Mouse (Mus musculus): ENCODE measurements around the gene Ugt1a9.
"Not testable (repeated sequence)": the region's sequence is repeated elsewhere in the genome, so short reads cannot be mapped to it uniquely, and the experiment has no call there.

The Ugt1a9 gene

DNA sequence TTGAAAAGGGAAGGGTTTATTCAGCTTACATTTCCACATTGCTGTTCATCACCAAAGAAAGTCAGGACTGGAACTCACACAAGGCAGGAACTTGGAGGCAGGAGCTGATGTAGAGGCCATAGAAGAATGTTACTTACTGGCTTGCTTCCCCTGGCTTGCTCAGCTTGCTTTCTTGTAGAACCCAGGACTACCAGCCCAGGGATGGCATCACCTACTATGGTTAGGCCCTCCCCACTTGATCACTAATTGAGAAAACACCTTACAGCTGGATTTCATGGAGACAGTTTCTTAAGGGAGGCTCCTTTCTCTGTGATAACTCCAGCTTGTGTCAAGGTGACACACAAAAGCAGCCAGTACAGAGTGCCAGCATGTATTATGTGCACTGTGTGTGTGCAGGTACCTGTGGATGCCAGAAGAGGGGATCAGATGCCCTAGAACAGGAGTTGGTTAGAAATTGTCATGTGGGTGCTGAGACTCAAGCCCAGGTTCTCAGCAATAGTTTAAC, 152.5 kb downstream of the Ugt1a9 start:
- DNase-seq = not testable (repeated sequence)

DNA sequence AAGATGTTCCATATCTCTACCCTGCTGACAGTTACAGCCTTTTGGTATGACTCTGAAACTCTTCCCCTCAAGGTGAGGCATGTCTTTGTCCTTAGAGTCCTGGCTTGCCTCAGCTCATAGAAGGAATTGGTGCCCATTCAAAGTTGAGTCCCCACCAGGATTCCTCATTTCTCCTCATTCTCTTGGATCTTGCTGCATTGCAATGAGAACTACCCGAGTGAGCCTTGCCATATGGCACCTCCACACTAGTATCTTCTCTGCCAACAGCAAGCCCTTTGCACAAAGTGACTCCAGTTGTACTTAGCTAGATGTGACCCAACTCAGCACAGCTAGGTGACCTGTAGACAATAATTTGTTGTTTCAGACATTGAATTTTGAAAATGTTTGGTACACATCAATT, 153.0 kb downstream of the Ugt1a9 start:
- no peak for DNase-seq

DNA sequence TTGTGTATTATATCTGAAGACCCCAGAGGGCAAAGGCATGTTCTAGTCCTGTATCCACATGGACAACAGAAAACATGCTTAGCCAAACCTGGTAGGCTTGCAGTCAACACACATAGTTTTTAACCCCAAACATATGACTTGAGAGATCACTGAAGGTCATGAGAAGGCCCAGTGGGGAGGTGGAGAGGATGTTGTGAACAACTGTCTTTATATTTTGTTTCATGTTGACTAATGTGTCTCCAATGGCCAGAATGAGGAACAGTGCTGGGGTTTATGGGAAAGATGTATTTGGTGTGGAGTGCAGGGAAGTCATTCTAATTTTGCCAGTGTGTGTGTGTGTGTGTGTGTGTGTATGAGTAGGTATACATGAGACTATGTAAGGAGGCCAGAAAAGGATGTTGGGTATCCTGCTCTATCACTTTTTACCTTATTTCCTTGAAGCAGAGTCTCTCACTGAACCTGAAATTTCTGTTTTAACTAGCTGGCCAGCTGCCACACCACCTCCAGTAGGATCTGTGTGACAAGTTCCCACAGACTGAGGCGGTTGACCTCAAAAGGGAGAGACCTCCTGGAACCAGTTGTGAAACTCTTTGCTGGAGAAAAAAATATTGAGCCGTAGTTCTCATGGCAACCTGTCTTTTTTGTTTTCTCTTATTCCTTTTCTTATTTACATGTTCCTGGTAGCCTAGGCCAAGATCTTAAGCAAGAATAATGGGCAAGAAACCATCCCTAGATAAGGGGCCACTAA, 153.6 kb downstream of the Ugt1a9 start:
- no peak for DNase-seq

DNA sequence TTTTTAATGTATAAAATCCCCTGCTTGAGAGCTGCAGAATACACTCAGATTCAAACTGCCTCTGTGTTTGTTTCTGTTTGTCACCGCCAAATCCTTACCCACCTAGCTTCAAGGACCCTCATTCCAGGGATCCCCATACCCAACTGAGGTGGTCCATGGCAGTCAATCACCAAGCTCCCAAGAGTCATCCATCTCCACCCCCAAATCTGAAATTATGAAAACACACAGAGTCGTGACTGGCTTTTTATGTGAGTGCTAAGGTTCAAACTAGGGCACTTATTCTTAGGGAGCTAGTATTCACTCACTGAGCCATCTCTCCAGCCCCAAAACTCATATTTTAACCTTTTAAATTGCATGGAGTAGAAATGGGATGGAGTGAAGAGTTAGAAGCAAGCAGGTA, 154.7 kb downstream of the Ugt1a9 start:
- DNase-seq = not testable (repeated sequence)

DNA sequence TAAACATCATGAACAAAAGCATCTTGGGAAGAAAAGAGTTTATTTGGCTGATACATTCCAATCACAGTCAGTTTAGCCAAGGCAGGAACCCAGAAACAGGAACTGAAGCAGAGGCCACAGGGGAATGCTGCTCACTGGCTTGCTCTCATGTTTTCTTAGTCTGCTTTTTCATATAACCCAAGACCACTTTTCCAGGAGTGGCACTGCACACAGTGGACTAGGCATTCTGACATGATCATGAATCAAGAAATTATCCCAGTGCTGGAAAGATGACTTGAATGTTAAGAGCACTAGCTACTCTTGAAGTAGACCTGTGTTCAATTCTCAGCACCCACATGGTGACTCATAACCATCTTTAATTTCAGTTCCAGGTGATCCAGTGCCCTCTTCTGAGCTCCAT, 155.1 kb downstream of the Ugt1a9 start:
- DNase-seq = no peak

DNA sequence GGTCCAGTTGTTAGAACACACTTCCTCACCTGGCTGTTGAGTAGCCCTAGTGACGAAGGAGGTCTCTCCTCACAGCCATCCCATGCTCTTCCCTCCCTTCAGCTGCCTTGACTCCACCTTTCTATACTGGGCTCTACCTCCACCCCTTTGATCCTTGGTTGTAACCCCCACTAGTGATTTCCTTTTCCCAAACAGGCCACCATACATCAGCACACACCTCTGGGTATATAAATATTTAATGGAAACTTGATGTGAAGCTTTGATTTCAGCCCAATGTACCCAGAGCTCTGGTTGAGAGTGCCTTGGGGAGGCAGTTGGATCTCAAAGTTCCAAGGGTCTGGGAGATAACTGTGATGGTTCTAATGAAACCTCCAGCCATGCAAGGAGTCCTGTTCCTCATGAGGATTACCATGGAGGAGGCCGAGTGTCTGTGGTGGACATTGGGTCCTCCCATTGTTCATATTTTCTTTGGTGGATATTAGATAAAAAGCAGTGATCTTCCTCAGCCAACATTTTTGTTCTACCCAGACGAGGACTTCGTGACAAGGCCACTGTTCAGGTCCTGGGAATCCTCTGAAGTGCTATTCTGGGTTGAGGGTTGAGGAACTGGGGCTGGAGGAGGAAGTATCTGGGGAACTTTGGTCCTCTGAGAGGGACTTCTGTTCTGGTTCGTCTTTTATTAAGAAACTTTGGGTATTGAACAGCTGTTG, 156.2 kb downstream of the Ugt1a9 start, which contains the start of gene Mroh2a:
Gene Mroh2a (plus strand): TSS at position 317 of the 710 bp plus-strand sequence.
- no peak for DNase-seq

DNA sequence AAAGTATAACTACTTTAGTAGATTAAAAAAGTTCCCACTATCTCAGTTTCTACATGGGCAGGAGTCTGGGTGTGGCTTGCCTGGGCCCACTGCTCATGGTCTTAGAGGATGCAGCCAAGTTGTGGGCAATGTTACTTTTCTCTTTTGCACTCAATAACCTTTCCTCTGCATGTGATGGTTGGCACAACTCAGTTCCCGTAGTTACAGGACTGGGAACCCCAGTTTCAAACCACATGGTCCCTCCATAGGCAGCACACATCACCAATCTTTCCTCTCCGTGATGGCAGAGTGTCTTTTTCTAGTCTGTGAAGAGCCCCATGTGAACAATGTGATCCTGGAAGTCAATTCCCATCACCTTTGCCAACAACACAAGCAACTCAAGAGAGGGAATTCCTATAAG, 156.9 kb downstream of the Ugt1a9 start:
- DNase-seq = no peak

DNA sequence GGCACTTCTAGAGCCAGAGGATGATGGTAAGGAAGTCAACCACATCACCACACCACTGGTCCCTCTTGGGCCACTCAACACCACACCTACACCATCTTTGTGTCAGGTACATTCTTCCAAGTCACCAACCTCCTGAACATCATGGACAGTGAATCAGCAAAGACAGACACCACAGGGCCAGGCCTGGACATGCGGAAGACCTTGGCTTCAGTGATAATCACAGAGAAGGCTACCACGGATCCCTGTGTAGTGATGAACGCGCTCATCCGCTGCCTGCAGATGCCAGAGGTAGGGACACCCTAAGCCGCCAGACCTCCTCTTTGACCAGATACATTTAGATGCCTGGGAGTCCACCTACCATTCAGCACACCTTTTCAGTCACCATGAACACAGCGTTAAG, 157.5 kb downstream of the Ugt1a9 start:
- DNase-seq = no peak

DNA sequence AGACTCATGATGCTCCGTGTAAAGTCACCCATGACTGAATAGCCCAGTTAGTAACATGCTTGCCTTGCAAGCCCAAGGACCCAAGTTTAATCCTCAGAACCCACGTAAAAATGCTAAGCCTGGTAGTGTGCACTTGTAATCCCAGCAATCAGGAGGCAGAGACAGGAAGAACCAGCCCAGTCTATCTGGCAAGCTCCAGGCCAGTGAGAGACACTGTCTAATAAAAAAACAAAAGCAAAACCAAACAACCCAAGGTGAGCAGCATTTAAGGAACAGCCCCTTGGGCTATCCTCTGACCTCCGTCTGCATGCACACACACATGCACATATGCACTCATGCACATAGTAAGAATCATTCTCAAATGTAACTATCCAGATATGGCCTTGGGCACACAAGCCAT, 159.0 kb downstream of the Ugt1a9 start:
- DNase-seq = no peak

DNA sequence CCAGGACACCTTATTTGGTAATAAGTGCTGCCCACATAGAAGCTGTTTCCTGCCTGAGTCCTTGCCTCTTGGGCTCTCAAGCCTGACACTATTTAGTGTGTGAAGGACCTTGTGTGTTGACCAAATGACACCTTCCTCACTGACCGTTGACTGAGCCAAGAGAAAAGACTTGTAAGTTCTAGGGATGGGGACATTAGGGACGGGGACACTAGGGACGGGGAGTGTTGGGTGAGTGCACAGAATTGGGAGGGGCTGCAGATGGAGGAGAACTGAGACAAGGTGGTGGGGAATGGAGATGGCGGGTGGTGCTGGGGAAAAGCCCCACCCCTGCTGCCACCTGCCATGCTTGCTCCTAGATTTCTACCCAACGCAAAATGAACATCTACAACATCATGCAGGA, 159.4 kb downstream of the Ugt1a9 start:
- DNase-seq = no peak

DNA sequence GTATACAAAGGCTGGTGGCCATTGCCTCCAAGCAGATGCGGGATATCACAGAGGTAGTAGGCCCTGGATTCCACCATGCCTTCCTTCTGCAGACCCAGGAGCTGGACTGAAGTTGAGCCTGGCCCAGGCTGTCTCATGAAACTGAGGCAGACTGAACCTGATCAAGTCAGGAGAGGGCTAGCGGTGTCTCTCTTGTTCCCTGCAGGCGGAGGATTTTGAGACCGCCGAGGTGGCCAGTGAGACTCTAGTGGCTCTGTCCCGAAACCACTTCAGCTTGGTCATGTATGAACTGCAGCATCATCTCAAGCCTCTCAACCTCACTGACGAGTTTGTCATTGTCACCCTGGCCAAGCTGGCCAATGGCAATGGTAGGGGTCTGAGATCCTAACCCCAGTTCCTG, 159.8 kb downstream of the Ugt1a9 start:
- no peak for DNase-seq

DNA sequence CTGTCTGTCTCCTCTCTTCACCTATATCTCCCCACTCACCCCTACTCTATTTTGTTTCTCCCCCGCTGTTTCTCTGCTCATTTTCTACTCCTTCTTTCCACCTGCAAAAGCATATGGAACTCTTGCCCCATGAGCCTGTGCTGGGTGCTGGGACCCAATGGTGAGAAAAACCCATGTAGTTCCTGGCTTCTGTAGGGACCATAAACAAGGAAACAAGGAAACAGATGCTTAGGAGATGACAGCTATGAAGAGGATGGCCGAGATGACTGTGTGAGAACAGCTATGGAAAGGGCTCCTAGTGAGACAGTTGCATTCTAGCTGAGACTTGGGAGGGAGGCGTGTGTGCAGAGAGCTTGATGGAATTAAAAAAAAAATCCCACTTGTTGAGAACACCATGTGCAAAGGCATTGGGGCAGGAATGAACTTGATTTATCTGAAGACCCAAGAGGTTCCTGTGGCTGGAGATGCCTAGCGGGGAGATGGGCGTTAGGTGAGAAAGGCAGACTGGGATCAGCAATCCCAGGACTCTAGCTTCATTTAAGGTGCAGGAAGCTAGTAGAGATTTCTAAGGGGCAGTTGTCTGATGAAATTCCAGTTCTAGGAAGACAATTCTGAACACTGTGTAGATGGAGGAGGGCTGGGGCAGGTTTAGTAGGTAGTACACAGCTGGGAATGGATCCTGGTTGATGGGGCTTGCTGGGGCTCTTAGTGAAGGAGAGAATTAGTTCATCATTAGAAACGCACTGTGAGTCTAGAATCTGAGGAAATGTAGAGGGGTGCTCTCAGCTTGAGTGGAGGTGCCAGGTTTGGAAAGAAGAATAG, 160.6 kb downstream of the Ugt1a9 start:
- DNase-seq = no peak

DNA sequence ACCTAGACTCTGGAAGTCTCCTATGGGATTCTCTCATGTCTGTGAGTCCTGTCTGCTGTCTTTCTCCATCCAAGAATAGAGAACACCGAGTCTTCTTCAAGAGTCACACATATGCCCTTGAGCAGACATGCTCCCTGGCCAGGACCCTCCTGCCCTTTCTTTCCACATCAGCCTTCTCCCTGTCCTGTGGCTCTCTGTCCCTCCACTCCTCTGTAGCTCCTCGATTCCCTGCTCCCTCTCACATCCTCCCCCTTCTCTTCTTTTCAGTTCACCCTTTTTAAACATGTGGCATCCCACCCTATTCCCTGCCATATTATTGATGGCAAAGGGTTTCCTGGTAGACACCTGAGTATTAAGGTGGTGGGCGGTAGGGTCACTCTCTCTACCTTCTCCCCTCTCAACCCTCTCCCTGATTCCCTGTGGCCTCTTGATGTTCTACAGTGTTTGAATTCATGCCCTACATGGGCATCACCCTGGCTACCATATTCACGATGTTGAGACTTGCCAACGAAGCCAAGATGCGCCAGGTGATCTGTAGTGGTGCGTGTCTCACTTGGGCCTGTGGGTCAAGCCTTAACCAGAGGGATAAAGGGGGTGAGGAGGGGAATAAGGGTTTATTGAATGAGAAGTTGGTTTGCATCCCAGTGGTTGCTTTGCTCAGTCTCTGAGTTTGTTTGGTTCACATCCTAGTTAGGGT, 161.4 kb downstream of the Ugt1a9 start:
- no peak for DNase-seq

DNA sequence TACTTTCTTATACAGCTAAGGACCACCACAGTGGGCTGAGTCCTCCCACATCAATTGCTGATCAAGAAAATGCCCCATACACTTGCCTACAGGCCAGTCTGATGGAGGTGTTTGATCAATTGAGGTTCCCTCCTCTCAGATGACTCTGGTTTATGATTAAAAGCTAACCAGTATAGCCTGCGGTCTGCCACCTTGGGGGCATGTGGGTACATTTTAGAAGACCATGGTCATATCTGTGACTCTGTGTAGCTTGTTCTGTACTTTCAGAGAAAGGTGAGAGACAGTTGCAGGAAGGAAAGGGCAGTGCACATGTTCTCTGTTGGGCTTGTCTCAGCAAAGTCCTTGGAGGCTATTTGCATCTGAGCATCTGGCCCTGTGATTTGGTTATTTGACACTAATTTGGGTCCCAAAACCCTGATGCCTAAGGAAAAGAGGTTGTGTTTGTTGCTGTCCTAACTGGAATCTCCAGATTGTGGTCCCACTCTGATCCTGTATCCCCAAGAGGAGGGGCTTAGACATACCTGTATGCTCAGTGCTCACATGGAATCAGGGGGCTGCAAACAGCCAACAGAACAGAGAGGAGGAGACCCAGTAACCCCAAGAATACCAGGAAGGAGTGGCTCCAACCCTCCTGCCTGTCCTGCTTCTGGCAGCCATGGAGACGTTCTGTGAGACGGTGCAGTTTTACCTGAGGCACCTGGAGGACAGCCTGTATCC, 162.2 kb downstream of the Ugt1a9 start:
- no peak for DNase-seq

DNA sequence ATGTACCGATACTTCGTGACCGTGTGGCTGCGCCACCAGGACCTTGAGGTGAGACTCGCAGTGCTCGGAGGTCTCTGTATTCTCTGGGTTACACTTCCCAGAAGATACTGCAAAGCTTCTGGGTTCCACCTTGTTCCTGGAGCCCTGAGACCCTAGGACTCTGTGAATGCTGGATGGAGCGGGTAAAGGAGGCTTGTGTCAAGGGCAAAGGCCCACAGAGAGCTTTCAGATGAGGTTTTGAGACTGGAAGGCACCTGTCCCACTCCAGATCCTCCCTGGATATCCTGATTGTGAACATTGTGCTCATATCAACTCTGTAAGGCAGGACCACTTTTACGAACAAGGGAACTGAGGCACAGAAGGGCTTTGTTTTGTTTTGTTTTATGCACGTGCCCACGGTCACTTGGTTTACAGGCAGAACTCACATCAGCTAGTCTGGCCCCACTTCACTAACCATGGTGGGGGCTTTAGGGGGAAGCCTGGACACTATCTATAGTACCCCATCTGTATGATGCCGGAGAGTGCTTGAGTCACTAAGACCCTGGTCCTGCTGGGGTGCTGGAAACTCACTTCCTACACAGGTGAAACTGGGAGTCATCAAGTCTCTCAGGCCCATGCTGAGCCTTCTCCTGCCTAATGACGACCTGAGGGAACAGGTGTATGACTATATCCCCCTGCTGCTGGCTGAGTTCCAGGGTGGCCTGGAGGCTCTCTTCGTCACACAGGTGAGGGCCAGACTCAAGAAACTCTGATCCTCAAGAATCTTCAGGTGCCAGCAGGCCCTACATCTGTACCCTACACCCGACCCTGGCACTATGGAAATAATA, 163.0 kb downstream of the Ugt1a9 start:
- no peak for DNase-seq

DNA sequence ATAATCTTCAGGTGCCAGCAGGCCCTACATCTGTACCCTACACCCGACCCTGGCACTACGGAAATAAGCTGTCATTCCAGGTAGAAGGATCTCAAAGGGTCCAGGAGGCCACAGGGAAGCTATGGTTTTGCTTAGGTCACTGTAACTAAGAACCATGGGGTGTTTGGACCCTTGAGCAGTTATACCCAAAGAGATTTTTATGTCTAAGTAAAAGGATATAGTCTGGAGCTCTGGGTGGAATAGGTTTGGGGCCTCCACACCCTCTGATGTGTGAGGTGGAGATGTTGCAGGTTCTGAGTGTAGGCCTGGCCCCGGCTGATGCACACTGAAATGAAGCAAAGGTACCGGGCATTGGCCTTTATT, 163.6 kb downstream of the Ugt1a9 start:
- no peak for DNase-seq

DNA sequence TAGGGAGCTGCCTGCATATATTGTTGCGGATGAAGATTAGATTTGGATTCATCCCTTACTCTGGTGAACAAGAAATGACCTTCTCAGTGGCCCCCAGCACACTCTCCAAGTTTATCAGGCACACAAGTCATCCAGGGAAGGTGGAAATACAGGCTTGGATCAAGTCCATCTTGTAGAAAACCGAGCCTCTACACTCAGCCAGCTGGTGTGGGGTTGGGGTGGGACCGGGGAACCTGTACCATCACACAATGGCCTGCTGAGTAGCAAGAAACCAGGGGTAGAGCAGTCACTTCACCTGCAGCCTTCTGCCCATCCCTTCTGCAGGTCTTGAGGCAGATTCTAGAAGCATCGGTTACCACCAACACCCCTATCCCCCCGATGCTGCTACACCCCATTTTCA, 164.0 kb downstream of the Ugt1a9 start:
- no peak for DNase-seq

DNA sequence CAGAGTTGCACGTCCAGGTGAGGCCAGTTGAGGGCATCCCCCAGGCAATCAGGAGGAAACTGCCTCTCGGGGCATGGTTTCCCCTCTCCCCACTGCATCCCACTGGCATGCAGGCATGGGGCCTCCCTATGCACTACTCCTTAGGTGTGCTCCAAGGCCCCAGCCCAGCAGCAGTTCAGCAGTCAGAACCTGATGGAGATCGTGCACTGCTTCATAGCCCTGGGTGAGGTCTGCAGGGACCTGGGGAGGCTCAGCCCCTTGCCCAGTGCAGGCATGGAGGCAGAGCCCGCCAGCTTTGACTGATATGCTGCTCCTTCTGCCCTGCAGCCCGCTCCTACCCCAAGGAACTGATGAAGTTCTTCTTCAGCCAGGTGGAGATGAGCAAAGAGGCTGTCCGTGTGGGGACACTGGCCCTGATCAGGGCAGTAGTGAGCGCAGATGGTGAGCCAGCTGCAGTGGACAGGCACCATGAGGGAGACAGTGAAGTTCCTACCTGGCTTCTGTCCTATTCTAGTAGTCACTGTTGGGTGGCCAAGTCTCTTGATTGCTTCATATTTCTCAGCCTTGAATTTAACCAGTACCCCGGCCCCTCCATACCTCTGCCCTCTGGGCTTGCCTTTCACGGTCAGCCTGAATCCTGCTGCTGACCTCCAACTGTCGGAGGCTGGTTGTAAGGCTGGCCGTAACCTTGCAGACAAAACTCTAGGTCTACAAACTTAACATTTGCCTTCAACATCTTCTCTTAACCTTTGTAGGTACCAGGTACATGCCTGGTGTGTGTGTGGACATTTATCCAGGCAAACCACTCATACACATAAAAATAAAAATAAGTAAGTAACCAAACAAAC, 164.7 kb downstream of the Ugt1a9 start:
- no peak for DNase-seq

DNA sequence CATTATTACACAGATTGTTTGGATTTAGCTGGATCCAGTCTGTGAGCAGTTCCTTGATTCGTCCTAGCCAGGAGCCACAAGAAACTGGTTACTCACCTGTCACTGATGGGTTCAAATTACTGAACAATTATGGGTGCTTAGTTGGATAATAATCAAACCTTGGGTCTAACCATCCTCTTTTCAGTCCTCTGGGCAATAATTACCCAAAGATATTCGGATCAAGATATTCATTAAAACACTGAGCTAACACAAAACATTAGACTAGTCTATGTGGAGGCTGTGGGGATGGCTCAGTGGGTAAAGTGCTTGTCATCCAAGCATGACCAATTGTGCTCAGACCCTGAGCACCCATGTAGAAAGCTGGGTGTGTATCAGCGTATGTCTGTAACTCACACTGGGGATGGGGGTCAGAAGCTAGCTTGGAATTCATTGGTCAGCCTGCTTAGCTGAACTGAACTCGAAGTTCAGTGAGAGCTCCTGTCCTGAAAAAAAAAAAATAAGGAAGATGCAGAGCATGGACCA, 165.4 kb downstream of the Ugt1a9 start:
- DNase-seq = no peak

DNA sequence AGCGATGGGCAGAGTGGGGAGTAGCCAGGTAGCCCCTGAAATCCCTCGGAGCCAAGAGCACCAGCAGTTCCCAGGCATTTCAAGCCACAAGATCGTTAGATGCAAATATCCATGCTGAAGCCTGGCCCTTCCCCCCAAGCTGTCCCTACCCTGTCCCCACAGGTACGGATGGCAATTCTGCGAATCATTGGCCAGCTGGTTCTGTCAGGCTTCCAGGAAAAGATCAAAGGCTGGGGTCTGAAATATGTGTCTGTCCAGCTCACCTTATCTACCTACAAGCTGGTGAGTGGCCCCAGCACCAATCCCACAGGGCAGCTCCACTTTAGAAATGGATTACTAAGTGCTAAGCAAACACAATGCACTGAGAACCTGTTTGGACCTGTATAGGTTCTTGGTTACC, 166.7 kb downstream of the Ugt1a9 start:
- DNase-seq = no peak

Data from right cerebral cortex, postnatal 14 days (tissue).